Mouse (Mus musculus) kidney, embryonic 15.5 days (tissue): Measurements from ENCODE around the gene Ftl1. TPM values are rescaled to one million over a fixed set of nuclear protein-coding genes. Genes with fewer than 3 reads are reported as not detected.

Experiments
- microRNA-seq: library from miRNA; unstranded; fragments of <30 nt; microRNA quantifications from one replicate; pipeline ENCODE4, GENCODE M21; 2016
- polyA plus RNA-seq: library from polyadenylated mRNA; unstranded; fragments of >200 nt; fragmentation: Nextera tagmentation; extraction: Ambion mirVana; gene quantifications from 2 replicates; pipeline ENCODE4 v1.2.1, GENCODE M21; 2015

Gene Ftl1
- polyA plus RNA-seq, 1 experiment from 2014 or later = 4,690 TPM

Small RNAs within 50 kb of the gene (microRNA-seq; reads per million reads assigned to microRNA genes)
- not detected for gene Gm22133

Other genes with a start within 250 kb of the Ftl1 start
- gene Dkkl1, start 247.7 kb downstream of the Ftl1 start, polyA plus RNA-seq = 0.97 and 1.4 TPM in 2 replicates
- 196 and 207 TPM in 2 replicates for gene Tead2, start 244.1 kb downstream of the Ftl1 start, polyA plus RNA-seq
- 1.2 and 2.4 TPM in 2 replicates for gene Cd37, start 220.8 kb downstream of the Ftl1 start, polyA plus RNA-seq
- 0.10 and 0.23 TPM in 2 replicates for gene Slc6a16, start 218.8 kb downstream of the Ftl1 start, polyA plus RNA-seq
- gene Slc6a21, start 182.4 kb downstream of the Ftl1 start, polyA plus RNA-seq = not detected in 2 replicates
- gene Trpm4, start 126.1 kb downstream of the Ftl1 start, polyA plus RNA-seq = 17.4 and 19.0 TPM in 2 replicates
- gene Hrc, start 124.6 kb downstream of the Ftl1 start, polyA plus RNA-seq = 2.1 and 2.5 TPM in 2 replicates
- gene Ppfia3, start 92.9 kb downstream of the Ftl1 start, polyA plus RNA-seq = 6.7 and 7.5 TPM in 2 replicates
- gene Lin7b, start 89.3 kb downstream of the Ftl1 start, polyA plus RNA-seq = 0.41 and 0.96 TPM in 2 replicates
- 225 and 242 TPM in 2 replicates for gene Snrnp70, start 64.1 kb downstream of the Ftl1 start, polyA plus RNA-seq
- not detected in 2 replicates for gene Kcna7, start 54.2 kb downstream of the Ftl1 start, polyA plus RNA-seq
- 1.1 and 1.4 TPM in 2 replicates for gene Ntf5, start 46.2 kb downstream of the Ftl1 start, polyA plus RNA-seq
- gene Lhb, start 39.1 kb downstream of the Ftl1 start, polyA plus RNA-seq = not detected in 2 replicates
- gene Gys1, start 25.0 kb downstream of the Ftl1 start, polyA plus RNA-seq = 37.6 and 40.8 TPM in 2 replicates
- 165 and 167 TPM in 2 replicates for gene Ruvbl2, start 21.8 kb downstream of the Ftl1 start, polyA plus RNA-seq
- 184 and 195 TPM in 2 replicates for gene Bax, start 7.0 kb upstream of the Ftl1 start, polyA plus RNA-seq
- 1.0 and 1.1 TPM in 2 replicates for gene Tulp2, start 22.0 kb upstream of the Ftl1 start, polyA plus RNA-seq
- gene Gm45808, start 26.9 kb upstream of the Ftl1 start, polyA plus RNA-seq = not detected in 2 replicates
- gene Dhdh, start 28.9 kb upstream of the Ftl1 start, polyA plus RNA-seq = 3.3 and 3.5 TPM in 2 replicates
- 221 and 252 TPM in 2 replicates for gene Nucb1, start 50.5 kb upstream of the Ftl1 start, polyA plus RNA-seq
- 18.6 and 24.7 TPM in 2 replicates for gene Ppp1r15a, start 66.4 kb upstream of the Ftl1 start, polyA plus RNA-seq
- 4.5 and 5.1 TPM in 2 replicates for gene Plekha4, start 66.4 kb upstream of the Ftl1 start, polyA plus RNA-seq
- gene Hsd17b14, start 95.0 kb upstream of the Ftl1 start, polyA plus RNA-seq = 11.8 and 14.8 TPM in 2 replicates
- 75.4 and 78.5 TPM in 2 replicates for gene Bcat2, start 110.3 kb upstream of the Ftl1 start, polyA plus RNA-seq
- 0.32 TPM in 1 of 2 replicates, not detected in the other for gene Fgf21, start 155.6 kb upstream of the Ftl1 start, polyA plus RNA-seq
- gene Fut1, start 157.4 kb upstream of the Ftl1 start, polyA plus RNA-seq = 0.06 and 0.21 TPM in 2 replicates
- gene Izumo1, start 161.9 kb upstream of the Ftl1 start, polyA plus RNA-seq = 0.14 and 0.17 TPM in 2 replicates
- 16.1 and 18.0 TPM in 2 replicates for gene Rasip1, start 167.6 kb upstream of the Ftl1 start, polyA plus RNA-seq
- gene Mamstr, start 180.1 kb upstream of the Ftl1 start, polyA plus RNA-seq = 7.5 and 9.0 TPM in 2 replicates
- gene Fut2, start 206.5 kb upstream of the Ftl1 start, polyA plus RNA-seq = 0.42 and 3.7 TPM in 2 replicates
- gene Ntn5, start 224.1 kb upstream of the Ftl1 start, polyA plus RNA-seq = 0.21 and 0.24 TPM in 2 replicates
- gene Sec1, start 234.5 kb upstream of the Ftl1 start, polyA plus RNA-seq = 0.19 and 0.29 TPM in 2 replicates
- 8.6 and 8.8 TPM in 2 replicates for gene Car11, start 240.0 kb upstream of the Ftl1 start, polyA plus RNA-seq
- gene Dbp, start 245.2 kb upstream of the Ftl1 start, polyA plus RNA-seq = 3.7 and 4.7 TPM in 2 replicates